Mouse (Mus musculus) adrenal gland (tissue): ENCODE data around the gene Lrch3.

Source experiments
- intact Hi-C: fragments of 180-260 bp; cut with DNase I; formaldehyde crosslinking; loops from one replicate; pipeline ENCODE4 v1.15.1; 2025

Lrch3 gene

DNA sequence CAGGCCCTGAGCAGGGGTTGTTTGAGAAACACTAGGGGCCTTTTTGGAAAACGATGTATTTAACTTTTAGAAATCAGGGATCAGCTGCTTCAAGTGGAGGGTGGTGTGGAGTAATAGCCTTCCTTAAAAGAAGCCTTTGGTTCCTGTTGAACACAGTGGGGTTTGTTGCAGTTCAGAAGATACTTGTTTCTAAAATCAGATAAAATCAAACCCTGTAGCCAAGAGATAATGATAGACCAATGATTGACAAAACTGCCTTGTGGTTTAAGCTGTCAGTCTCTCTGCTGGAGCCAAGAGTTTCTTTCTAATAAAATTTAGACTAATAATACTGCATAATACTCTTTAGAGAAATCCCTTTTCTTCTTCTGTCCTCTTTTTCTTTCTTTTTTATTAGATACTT is 66.3 kb downstream of the Lrch3 start:
- intact Hi-C loops = loop anchor here (10.0 kb wide), 1 partner anchor 155 kb away; no protein-coding TSS in a partner anchor

DNA sequence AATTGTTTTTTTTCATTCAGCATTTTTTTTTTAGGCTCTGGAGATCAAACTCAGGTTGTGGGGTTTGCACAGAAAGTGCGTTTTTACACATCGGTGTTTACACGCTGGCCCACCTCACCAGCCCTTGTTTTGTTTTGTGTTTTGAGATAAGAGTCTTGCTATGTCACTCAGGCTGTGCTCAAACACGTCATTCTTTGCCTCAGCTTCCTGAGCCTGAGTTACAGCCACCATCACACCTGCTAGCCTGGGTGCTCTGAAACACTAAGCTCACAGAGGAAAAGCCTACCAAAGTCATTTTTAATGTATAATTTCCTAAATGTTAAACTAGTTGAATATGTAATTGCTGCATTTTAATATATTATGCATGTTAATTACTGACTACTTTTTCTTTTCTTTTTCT is 67.5 kb downstream of the Lrch3 start:
- intact Hi-C loops = loop anchor here (10.0 kb wide), 1 partner anchor 157 kb away; no protein-coding TSS in a partner anchor

DNA sequence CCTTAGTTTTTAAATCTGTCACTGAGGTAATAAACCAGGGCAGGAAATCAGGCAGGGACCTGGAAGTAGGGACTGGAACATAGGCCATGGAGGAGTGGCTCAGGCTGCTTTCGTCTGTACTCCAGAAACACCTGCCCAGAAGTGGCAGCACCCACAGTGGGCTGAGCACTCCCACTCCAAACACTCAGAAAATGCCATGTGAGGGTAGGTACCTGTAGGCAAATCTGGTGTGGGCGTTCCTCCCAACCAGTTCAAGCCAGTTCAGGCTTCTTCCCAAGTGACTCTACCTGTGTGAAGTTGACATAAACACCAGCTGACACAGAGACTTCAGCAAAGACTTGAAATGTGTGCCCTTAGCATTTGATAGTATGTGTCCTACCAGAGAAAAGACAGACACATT is 70.7 kb downstream of the Lrch3 start:
- intact Hi-C loops = loop anchor here (10.0 kb wide), 1 partner anchor 160 kb away; no protein-coding TSS in a partner anchor

DNA sequence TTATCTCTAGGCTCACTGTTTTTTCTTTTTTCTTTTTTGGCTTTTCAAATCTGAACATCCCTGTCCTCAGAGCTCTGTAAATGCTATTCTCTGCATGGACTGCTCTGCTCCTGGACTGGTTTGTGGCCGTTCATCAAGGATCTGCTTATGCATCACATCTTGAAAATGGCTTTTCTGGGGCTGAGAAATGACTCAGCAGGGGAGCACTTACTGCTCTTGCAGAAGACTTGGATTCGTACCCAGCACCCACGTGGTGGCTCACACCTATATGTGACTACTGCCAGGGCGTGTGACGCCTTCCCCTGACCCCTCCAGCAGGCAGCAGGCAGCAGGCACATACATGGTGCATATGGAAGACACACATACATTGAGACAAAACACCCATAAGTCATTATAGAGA is 78.3 kb downstream of the Lrch3 start:
- intact Hi-C loops = no loop called here

DNA sequence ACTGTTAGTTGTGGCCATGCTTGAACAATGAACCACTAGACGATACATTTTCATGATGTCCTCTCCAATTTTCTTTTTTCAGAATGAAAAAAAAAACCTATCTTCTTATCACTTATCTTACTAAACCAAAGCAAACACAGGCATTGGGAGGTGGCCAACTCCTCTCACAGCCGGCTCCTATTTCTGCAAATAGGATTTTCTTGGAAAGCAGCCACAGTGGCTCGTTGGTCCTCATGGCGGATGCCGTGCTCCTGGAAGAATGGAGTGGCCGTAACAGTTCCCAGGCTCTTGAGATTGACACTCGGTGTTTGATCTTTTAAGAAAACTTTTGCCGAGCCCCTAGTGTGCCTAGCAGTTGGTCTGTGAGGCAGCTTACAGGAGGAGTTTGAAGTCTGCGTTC is 91.3 kb downstream of the Lrch3 start:
- intact Hi-C loops = no loop called here

DNA sequence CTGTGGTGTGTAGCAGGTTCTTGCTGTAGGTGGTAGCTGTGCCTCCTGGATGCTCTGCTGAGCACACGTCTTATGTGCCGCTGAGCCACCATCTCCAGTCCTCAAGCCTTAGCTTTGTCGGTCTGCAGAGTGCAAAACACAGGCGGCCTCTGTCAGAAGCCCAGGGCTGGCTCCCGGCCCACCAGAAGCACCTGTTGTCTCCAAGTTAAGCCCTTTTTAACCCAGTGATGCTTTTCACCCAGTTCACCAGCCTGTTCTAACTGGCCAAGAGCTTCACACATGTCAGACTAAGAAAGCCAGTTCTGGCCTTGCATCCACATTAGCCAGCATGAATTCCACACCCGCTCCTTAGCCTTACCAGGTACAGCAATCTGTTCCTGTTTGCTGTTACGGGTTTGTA is 93.0 kb downstream of the Lrch3 start:
- intact Hi-C loops = no loop called here

DNA sequence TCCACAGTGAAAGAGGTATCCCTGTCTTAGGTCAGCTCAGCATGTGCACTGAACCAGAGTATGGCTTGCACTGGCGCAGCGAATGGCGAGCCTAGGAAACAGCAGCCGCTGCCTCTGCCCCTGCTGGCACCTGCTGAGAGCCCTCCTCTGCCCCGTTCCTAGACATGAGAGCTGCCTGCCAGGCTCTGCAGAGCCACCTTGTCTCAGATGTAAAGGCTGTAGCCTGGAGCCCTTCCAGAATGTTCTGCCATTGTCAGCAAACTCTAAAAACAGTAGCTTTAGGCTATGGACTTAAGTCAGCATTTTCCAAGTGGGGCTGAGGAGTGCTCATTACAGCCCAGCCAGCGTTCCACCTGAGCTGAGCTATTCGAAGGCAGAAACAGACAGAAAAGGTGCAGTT is 93.5 kb downstream of the Lrch3 start:
- intact Hi-C loops = no loop called here

DNA sequence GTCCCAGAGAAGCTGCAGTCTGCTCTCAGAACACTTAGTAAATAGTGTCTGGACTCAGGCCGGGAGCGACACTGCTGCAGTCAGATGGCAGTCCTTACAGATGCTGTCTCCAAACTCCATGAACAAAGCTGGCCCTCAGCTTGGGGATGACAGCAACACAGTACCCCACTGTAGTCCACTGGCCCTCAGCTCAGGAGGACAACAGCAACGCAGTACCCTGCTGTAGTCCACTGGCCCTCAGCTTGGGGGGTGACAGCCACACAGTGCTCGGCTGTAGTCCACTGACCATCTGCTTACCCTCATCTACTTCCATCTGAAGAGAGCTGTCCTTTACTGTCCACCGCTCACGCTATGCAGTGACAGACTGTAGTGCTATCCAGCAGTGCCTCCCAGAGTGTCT is 96.3 kb downstream of the Lrch3 start:
- intact Hi-C loops = no loop called here

DNA sequence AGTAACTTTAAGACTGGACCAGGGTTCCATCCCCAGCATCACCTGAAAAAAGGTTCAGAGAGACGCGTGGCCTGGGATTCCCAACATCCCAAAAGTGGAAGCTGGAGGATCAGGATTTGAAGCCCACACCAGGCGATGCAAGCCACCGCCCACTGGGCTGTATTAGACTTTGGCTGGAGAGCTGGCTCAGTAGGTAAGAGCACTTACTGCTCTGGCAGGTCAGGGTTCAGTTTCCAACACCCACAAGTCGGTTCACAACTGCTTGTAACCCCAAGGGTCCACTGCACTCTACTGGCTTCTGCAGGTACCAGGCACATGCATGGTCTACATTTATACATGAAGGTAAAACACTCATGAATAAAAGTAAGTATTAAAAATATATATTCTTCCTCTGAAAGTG is 99.9 kb downstream of the Lrch3 start:
- intact Hi-C loops = no loop called here

DNA sequence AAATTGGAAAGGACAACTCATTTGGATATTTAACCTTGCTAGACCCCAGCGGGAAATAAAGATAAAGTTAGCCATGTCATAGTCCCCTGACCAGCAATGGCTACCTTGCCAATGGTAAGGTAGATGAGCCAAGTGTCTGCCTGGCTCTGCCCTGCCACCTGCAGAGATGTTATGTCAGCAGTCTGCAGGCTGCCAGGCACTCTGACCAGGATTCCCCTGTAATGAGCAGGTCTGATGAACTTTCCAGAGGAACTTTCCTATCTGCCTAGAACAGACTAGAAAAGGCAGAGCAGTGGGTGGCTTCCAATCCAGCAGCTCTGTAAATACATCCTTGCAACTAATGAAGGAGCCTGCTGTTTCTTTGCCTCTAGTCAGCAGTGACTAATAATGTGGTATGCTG is 101.0 kb downstream of the Lrch3 start:
- intact Hi-C loops = no loop called here

DNA sequence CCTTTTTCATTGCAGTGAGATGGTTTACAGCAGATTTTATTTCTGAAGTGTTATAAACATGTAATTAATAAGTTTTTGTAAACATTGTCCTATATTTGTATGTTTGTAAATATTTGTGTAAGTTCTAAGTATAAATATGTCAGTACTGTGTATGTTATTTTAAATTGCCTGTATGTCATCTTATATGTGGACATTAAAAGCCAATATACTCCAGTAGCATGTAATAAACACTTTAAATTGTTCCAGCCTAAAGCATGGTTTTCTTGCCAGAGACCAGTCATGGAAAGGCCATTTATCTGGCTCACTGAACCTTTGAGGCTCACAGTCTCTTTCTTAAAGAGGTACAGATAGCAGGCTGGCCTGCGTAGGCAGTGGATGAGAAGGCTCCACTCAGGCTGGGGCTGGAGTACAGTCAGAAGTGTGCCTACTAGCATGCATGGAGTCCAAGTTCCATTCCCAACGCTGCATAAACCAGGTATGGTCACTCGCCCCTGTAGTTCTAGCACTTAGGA is 101.6 kb downstream of the Lrch3 start:
- intact Hi-C loops = no loop called here

DNA sequence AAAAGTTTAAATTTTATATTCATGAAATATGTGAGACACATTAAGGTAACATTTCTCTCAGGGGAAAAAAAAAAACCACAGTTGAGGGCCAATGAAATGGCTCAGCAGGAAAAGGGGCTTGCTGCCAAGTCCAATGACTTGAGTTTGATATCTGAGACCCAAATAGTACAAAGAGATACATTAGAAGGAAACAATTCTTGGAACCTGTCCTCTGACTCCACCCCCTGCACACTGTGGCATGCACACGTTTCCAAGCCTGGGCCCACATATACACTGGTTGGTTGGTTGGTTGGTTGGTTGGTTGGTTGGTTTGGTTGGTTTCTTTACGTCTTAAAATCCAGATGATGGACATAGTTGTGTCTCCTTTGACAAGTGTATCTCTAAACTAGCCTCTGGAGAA is 102.1 kb downstream of the Lrch3 start:
- intact Hi-C loops = no loop called here

DNA sequence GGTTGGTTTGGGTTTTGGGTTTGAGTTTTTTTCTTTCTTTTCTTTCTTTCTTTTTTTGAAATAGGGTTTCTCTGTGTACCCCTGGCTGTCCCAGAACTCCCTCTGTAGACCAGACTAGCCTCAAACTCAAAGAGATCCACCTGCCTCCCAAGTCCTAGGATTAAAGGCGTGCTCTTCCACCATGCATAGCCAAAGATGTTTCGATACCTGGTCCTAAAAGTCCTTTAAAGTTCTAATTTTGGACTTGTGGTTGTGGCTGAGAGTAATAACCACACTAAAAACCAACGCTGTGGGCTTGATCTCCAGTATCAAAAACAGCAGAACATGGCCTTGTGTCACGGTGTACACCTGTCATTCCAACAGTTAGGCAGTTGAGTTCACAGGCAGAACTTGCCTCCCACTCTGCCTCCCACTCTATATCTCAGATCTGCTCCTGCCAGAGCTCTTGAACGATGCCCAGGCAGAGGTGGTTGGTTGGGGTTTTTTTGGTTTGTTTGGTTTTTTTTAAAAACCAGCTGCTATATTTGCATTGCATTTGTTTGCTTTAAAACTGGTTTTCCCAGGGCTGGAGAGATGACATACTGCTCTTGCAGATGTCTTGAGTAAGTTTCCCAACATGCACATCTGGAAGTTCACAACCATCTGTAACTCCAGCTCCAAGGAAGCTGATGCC is 103.9 kb downstream of the Lrch3 start:
- intact Hi-C loops = no loop called here

DNA sequence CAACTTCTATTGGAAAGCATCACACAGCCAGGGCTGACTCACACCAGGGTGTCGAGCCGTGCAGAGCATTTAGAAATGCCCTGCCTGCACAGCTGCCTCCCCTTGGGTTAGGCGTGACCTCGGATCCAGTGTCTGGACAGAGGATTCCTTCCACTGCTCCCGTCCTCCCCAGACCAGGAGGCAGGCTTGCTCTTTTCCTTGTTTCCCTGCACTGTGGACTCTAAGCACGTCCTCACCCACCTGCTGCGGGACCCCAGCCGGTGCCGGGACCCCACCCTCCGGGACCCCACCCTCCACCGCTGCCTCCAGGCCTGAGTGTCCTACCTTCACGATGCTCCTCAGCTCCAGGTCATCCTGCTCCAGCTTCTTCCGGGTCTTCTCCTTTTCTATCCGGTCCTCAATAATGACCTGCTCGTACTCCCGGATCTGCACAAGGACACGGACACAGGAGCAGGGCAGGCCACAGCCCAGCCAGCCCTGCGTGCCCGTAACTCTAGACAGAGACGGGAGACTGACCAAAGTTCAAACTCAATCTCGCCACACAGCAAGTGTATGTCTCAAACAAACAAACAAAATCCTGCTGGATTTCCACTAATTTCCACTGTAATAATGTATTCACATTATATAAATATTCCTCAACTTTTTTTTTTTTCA is 105.3 kb downstream of the Lrch3 start:
- intact Hi-C loops = no loop called here

DNA sequence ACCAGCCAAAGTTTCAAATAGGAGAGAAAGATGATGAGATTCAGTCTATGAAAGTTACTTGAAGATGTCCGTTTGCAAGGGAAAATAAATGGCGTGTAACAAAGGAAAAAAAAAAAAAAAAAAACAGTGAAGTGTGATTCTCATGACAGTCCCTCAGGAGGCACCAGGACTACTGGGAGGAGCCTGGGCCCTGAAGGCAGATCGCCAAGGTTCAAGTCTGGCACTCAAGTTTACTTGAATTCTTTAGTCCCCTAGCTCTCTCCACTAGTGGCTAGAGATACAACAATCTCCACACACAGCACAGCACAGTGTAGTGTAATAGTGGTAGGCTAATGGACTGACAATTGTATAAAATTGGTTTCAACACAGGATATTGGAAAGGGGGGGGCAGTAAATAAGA is 107.5 kb downstream of the Lrch3 start:
- intact Hi-C loops = loop anchor here (5.0 kb wide), 1 partner anchor 136 kb away; no protein-coding TSS in a partner anchor

DNA sequence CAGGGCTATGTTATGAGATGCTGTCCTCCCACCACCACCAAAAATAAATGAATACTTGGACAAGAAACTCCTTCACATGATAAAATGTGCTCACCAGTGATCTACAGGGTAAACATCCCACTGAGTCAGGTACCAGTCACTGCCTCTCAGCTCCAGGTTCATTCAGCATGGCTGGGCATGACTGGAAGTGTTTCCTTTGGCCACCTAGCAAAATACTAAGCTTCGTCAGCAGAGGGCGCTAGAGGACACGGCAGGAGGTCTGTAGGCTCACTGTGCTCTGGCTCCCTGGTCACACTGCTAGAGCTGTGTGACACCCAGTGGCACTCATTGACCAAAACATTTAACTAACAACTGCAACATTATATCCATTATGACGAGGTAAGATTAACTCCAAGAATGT is 109.8 kb downstream of the Lrch3 start:
- intact Hi-C loops = loop anchor here (5.0 kb wide), 1 partner anchor 134 kb away; no protein-coding TSS in a partner anchor

DNA sequence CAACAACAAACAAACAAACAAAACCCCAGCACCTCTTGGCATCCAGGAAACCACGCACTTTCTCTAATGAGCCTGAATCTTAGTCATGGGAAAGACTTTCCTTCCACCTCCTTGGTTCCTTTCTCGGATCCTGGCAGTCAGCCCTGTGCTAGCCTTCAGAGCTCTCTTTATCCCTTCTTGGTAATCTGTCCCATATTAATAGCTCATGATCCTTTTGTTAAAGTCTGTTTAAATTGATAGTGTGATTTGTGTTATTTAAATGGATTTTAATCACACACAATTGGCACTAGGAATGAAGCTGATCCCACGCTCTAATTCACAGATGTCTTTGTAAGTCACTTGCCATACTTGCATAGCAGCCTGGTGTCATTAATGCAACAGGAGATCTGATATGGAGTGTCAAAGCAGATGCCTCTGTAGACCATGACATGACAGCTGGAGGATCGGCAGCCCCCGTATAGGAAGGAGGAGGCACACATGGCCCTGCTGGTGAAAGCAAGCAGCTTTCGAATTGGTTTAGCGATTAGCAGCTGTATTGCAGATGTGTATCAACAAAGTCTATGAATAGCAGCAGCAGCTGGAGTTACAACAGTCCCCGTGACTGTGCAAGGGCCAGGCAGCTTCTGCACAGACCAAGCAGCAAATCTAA is 110.7 kb downstream of the Lrch3 start:
- intact Hi-C loops = loop anchor here (5.0 kb wide), 1 partner anchor 133 kb away; no protein-coding TSS in a partner anchor

DNA sequence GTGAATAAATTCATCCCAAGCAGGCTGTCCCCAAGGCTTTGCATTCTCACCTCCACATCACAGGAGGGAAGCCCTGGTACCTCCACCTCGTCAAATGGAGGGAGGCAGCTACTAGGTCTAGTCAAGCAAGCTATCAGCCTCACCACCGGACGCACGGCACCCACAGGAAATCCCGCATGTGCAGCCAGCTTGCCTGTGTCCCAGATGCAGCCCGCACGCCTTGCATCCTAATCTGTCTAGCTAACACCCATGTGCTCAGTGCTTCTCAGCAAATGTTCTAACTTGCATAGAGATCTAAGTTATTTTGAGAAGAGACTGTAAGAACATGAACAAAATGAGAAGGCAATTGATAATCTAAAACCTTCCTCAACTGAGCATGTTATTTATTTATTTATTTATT is 112.5 kb downstream of the Lrch3 start:
- intact Hi-C loops = no loop called here

DNA sequence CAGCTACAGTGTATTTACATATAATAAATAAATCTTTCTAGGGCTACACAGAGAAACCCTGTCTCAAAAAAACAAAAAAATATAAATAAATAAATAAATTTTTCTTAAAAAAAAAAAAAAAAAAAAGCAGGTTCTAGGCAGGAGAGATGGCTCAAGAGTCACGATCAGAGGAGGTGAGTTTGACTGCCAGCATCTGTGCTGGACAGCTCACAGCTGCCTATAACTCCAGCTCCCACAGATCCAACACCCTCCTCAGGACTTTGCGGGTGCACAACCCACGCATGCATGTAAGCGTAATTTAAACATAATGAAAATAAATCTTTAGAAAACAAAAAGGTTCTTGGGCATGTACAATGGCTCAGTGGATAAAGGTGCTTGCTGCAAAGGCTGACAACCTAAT is 122.1 kb downstream of the Lrch3 start:
- intact Hi-C loops = no loop called here

DNA sequence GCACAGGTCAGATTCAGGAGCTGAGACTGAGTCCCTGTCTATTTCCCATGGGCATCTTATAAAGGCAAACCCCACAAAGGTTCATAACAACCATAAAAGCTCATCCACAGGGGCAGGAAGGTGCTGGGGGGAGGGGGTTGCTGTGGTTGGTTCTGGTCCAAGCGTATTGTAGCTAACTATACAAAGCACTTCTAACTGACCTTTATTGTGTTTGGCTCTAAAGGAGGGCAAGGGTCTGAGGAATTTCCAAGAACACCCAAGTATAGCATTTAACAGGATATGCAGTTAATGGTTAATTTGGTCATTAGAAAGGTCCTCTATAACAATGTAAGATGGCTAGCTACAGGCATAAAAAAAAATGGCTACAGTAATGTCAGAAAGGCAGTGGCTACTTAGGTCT is 128.8 kb downstream of the Lrch3 start:
- intact Hi-C loops = no loop called here

DNA sequence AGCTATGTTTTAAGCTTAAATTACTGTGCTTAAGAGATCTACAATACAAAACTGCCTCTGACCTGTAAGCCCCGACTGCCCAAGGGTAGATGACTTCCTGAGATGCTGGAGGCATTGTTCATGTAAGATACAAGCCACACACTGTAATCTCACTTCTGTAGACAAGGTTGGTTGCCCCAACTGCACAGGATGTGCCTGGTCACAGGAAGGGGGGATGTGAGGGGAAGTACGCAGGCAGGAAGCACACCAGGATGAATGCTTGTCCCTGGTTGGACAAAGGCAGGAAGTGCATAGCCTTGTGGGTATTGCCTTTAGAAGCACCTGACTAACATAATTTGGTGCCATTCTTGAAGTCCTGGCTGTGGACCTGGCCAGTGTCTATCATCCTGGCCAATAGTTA is 129.4 kb downstream of the Lrch3 start:
- intact Hi-C loops = no loop called here

DNA sequence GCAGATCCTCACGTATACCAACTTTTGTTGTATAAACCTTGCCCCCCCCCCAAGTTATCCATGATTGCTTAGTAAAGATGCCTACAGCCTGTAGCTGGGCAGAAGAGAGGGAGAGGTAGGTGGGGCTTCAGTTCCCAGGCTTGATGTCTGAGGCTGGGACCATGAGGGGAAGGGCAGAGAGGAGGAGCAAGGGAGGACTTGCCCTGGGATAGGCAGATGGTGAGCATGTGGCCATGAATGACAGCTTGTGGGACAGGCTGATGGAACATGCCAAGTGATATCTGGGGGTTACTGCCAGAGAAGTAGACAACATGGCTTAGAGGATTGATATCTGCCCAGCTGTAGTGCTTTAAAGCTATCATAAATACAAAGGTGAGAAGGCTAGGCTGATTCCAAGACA is 134.1 kb downstream of the Lrch3 start:
- intact Hi-C loops = no loop called here
